Mouse (Mus musculus): ENCODE results near the gene Gfi1b.

DNA sequence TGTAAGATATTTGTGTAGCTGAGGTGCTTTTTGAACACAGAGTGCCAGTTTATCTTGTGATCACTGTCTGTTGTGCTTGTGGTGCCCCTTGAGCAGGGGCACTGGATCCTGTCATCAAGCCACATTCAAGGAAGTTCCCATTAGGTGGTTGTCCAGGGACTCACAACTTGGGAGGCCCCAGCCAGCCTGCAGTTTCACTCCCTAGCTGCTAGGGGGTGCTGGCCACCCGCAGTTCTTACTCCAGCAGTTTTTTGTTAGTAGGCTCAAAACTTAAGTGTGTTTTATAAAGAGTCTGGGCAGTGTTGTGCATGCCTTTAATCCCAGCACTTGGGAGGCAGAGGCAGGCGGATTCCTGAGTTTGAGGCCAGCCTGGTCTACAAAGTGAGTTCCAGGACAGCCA, 32.5 kb upstream of the Gfi1b start:
- peak; percentile 57; the same call in 1 of the 2 replicates for TF ChIP-seq CTCF (IDR thresholded peaks at IDR 0.05; ENCODE audit: extremely low read depth, insufficient read length, insufficient replicate concordance, low read depth, low read length)
- TF ChIP-seq POLR2A (IDR thresholded peaks at IDR 0.05; ENCODE audit: low read depth, low read length), result no peak
